Mouse (Mus musculus) heart, postnatal 14 days (tissue): ENCODE data around the gene Cntrl. TPM values are rescaled to one million over a fixed set of nuclear protein-coding genes. Genes with fewer than 3 reads are reported as not detected.

Experiments used
- DNase-seq, 2 experiments: peaks; one replicate each; pipeline ENCODE4 v3.0.0; 2021 to 2022
- intact Hi-C: fragments of 180-260 bp; cut with DNase I; formaldehyde crosslinking; loops from one replicate; pipeline ENCODE4 v1.15.1; 2025
- total RNA-seq, 2 experiments: library from RNA; stranded (reverse); gene quantifications; 2 replicates each; pipeline ENCODE4 v1.2.3; 2021

Gene Cntrl
- total RNA-seq, 2 experiments from 2014 or later = 8.7 to 9.2 TPM

DNA sequence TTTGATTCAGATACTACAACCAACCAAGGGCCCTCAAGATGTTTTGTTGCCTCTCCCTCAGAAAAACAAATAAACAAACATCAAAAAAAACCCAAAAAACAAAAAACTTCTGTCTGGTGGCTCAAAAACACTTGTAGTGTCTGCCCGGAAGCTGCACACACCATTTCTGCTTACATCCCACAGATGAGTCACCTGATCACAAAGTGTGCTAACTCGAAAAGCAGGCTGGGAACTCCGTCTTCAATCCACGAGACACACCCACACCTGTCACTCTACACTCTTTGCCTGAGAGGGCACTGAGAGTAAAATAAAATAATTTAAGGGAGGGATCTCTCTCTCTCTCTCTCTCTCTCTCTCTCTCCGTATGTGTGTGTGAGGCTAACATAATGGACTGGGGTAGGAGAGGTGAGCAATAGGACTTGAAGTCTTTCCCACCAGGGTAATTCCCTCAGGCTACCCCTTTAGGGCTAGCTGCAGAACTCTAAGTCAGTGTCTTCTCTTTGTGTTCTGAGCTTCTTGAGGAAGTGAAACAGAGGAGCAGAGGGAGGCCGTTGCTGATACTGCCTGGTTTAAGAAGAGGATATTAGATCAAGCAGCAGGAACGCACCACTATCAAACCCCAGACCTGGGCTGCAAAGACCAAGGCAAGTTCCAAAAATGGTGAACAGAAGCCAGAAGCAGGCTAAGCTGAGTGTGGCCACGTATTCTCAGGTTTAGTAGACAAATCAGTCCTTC lies 99.8 kb downstream of the Cntrl start:
- DNase-seq = no peak
- intact Hi-C loops = loop anchor here (10.0 kb wide), 1 partner anchor 136 kb away; no protein-coding TSS in a partner anchor

DNA sequence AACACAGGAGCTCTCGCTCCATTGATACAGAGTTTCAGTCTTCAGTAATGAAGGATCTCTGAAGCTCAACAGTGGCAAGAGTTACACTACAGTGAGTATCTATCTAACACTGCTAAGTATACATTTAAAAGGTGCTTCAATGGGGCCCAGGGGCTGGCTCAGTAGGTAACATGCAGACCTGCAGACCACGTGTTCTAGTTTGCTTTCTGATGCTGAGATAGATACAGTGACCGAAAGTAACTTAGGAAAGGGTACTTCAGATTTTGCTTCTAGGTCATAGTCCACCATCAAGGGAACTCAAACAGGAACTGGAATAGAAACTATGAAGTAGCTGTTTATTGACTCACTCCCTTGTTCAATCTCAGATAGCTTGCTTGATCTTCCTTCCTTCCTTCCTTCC lies 102.4 kb downstream of the Cntrl start:
- intact Hi-C loops = no loop called here
- DNase-seq = no peak

DNA sequence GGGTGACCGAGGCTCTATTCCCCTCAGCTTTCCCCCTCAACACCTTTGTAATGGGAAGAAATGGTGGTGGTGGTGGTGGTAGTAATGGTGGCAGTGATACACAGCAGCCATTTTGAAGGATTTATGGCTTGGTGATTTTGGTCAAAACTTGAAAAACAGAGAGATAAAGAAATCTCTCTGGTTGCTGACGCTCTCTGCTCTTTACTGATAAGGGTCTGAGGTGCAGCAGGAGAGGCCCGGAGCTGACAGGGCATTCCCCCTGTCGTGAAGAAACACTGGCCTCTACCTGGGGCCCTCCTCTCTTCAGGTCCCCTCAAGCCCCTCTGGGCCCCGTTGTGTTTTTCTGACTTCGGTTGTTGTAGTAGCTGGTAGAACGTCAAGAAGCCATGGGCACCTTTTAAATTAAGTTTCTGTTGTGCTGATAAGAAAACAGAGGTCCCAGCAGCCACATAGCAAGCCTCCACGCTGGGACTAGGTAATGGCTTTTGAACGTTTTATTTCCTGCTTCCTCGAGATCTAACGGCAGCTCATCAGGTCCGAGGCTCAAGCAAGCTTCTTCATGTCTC lies 104.1 kb downstream of the Cntrl start:
- intact Hi-C loops = no loop called here
- no peak for DNase-seq

DNA sequence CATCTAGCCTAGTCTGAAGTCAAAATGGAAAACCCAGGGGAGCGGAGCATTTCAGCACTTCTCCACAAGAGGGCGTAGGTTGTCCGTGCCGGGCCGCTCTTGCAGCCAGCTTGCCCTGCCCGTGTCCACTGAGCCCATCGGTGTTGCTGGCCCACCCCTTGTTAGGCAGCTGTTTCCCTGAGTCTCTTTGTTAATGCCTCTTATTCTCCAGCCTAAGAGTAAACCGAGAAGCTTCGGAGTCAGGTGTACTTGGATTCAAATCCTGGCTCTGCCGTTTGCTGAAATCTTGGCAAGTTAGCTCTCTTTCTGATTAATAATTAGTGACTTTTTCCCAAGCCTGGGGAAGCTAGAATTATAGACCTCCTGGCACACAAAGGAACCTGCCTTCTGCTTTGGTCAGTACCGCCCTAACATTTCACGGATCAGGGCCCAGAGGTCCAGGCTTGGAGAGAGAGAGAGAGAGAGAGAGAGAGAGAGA lies 105.6 kb downstream of the Cntrl start:
- intact Hi-C loops = loop anchor here (1.0 to 5.0 kb wide), 2 partner anchors 54 to 182 kb away; partner anchors contain the start of gene 4930402F06Rik
- DNase-seq = peak; percentile 84 to 91

DNA sequence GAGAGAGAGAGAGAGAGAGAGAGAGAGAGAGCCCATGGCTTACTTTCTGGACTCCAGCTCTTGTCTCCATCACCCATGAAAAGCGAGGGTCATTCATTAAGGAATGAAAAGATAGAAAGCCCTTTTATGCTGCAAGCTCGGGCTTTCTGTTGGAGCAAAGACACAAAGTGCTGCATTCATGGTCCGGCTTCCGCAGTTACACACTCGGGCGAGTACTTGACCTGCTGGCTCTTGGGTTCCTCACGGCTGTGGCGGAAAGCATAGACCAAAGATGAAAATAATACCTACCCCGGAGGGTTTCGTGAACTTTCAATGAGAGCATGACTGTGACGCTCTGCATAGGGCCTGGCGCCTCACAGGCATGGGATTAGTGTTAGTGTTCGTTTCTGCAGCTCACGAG lies 106.1 kb downstream of the Cntrl start:
- no peak for DNase-seq
- intact Hi-C loops = loop anchor here (1.0 to 5.0 kb wide), 2 partner anchors 54 to 182 kb away; partner anchors contain the start of gene 4930402F06Rik

DNA sequence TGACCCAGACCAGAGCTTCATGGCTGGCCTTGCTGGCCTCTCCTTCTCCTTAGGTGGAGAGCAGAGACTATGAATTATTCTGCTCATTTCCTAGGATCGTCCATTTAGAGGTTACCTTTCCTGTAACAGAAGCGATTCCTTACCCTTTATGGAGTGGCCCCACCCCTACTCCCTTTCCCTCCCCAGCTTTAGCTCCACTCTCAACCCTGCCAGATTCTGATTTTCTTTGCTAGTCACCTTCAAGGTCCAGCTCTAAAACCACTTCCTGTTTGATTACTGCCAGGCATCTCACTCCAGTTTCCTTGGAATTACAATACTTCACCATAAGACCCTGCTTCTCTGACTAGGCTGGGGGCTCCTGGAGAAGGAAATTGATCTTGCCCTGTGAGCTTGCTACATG lies 107.4 kb downstream of the Cntrl start:
- DNase-seq = no peak
- intact Hi-C loops = loop anchor here (5.0 kb wide), 1 partner anchor 181 kb away; the partner anchor contains the start of gene 4930402F06Rik

DNA sequence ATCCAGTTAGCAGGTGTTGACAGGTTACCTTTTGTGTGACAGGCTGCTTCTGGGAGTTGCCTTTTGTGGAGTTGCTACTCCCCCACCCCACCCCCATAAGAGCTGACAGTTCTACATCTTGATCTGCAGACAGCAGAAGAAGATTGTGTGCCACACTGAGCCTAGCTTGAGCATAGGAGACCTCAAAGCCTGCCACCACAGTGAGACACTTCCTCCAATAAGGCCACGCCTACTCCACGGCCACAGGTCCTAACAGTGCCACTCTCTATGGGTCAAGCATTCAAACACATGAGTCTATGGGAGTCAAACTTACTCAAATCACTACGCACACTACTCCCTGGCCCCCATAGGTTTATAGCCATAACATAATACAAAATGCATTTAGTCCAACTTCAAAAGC lies 109.4 kb downstream of the Cntrl start:
- intact Hi-C loops = loop anchor here (5.0 kb wide), 1 partner anchor 179 kb away; the partner anchor contains the start of gene 4930402F06Rik
- no peak for DNase-seq

DNA sequence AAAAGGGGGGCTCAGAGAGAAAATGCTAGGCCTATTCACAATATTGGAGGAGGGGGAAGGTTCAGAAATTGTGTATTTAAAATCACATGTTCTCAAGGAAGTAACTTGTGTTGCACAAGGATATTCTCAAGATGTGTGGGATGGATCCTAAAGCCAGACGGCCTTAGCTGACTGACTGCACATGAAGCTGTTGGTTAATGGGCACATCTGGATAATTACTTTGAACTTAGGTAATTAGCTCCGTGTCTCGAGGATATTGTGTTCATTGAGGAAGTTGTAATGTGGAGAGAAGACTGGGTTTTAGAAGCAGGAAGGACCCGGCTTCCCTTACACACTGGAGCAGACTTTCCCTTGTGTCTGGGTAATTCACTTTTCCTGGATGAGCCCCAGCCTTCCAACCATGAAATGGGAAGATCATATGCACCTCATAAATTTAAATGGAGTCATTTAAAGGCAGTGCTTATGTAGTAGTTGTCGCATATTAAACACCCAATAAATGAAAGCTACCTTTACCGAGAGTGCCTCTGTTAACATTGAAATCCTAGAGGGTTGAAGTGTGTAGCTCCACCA lies 113.6 kb downstream of the Cntrl start:
- no peak for DNase-seq
- intact Hi-C loops = no loop called here

DNA sequence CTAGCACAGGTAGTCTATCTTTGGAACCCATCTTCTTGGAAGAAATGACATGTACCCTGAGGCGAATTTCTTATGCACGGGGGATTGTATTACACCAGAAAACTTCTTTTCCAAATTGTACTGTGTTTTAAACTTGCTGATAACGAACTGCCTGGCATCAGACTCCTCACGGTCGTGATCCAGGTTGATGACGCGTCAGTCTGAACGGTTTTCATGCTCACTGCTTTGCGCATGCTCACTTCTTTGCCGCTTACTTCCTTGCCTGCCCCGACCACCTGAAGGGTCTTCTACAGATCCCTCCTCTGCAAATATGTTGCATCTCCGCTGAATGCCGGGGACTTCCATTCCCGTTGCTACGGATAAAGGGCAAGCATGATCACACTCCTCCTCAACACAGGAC lies 115.0 kb downstream of the Cntrl start:
- intact Hi-C loops = no loop called here
- no peak for DNase-seq

DNA sequence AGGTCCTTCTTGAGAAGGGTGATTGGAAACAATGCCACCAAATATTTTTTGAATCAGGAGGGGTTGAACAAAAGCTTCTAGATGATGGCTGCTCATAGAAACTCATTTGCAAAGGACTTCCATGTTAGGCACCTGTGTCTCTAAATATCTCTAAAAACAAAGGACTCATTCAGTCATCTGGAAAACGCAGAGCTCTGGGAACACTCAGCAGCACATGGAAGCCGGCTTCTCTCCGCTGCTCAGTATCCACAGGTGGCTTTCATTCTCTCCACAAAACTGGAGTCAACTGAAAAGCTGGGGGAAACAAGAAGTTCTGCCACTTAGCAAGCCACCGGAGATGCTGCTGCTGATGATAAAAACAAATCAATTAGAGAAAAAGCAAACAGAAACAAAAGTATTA lies 118.9 kb downstream of the Cntrl start:
- intact Hi-C loops = no loop called here

More for the DNA sequence above, 118.9 kb downstream of the Cntrl start:
- no peak for DNase-seq

Other genes starting within 250 kb of the Cntrl start
- 1 to 10 TPM; 1.1 to 1.2 TPM for gene Cutal, start 235.1 kb upstream of the Cntrl start, total RNA-seq
- gene Psmd5, start 234.5 kb upstream of the Cntrl start, total RNA-seq = 10 to 100 TPM; 15.2 to 16.5 TPM
- gene Phf19, start 195.5 kb upstream of the Cntrl start, total RNA-seq = 1 to 10 TPM; 1.9 TPM
- 1 to 10 TPM; 1.3 to 1.7 TPM for gene Traf1, start 147.7 kb upstream of the Cntrl start, total RNA-seq
- gene Hc, start 48.1 kb upstream of the Cntrl start, total RNA-seq = not detected
- under 1 TPM; 0.12 to 0.22 TPM for gene AI182371, start 7.9 kb upstream of the Cntrl start, total RNA-seq
- gene Rab14, start 91.6 kb downstream of the Cntrl start, total RNA-seq = 100 to 1,000 TPM; 134 to 139 TPM
- gene Gsn, start 146.9 kb downstream of the Cntrl start, total RNA-seq = 100 to 1,000 TPM; 271 to 430 TPM
- gene Stom, start 227.5 kb downstream of the Cntrl start, total RNA-seq = 10 to 100 TPM; 65.0 to 72.0 TPM